Mouse (Mus musculus) limb, embryonic 14.5 days (tissue): ENCODE measurements around the gene Cyp4a10. TPM values are rescaled to one million over a fixed set of nuclear protein-coding genes. Genes with fewer than 3 reads are reported as not detected.

Experiments
- ATAC-seq: fragments of 200-750 bp; cut with Nextera tagmentation; 2 replicates; pipeline ENCODE4 v1.8.0; 2017; ENCODE audit warnings: low read depth, moderate number of reproducible peaks, moderate TSS enrichment; ENCODE audit not compliant: low FRiP score
- DNase-seq: peaks from one replicate; pipeline ENCODE4 v3.0.0-alpha.2; 2015; ENCODE audit warnings: low spot score
- H3K27ac ChIP-seq: fragments of 300-500 bp; sonication (generic); replicated peaks from 2 replicates; pipeline ENCODE4 v1.5.1; 2014; ENCODE audit warnings: low read depth, mild to moderate bottlenecking, low read length, moderate library complexity, mixed read lengths
- H3K27me3 ChIP-seq: fragments of 300-500 bp; sonication (generic); 2 replicates; pipeline ENCODE4 v1.6.1; 2014; ENCODE audit warnings: low read length, mixed read lengths; ENCODE audit not compliant: control insufficient read depth, insufficient read depth
- H3K36me3 ChIP-seq: fragments of 300-500 bp; sonication (generic); 2 replicates; pipeline ENCODE4 v1.6.1; 2014; ENCODE audit warnings: mild to moderate bottlenecking, low read length, moderate library complexity, mixed read lengths; ENCODE audit not compliant: control insufficient read depth, insufficient read depth
- H3K4me1 ChIP-seq: fragments of 300-500 bp; sonication (generic); 2 replicates; pipeline ENCODE4 v1.6.1; 2014; ENCODE audit warnings: antibody characterized with exemption, low read length, mixed read lengths; ENCODE audit not compliant: control insufficient read depth, insufficient read depth
- H3K4me2 ChIP-seq: fragments of 300-500 bp; sonication (generic); replicated peaks from 2 replicates; pipeline ENCODE4 v1.6.1; 2014; ENCODE audit warnings: low read depth, mild to moderate bottlenecking, low read length, moderate library complexity; ENCODE audit not compliant: severe bottlenecking
- H3K4me3 ChIP-seq: fragments of 300-500 bp; sonication (generic); replicated peaks from 2 replicates; pipeline ENCODE4 v1.5.1; 2014; ENCODE audit warnings: low read length
- H3K9ac ChIP-seq: fragments of 300-500 bp; sonication (generic); 2 replicates; pipeline ENCODE4 v1.6.1; 2014; ENCODE audit warnings: mild to moderate bottlenecking, low read depth, low read length, moderate library complexity; ENCODE audit not compliant: severe bottlenecking
- H3K9me3 ChIP-seq: fragments of 300-500 bp; sonication (generic); 2 replicates; pipeline ENCODE4 v1.6.1; 2016; ENCODE audit warnings: low read length; ENCODE audit not compliant: control insufficient read depth
- POLR2A ChIP-seq: fragments of 200-500 bp; IDR thresholded peaks from 2 replicates; pipeline ENCODE4 v1.8.0; 2012; ENCODE audit warnings: inconsistent platforms, mild to moderate bottlenecking, moderate library complexity, borderline replicate concordance; ENCODE audit not compliant: insufficient read depth, insufficient read length; ENCODE audit errors: extremely low read depth
- WGBS: fragments of 180-500 bp; shearing (Covaris S2); extraction: QIAGEN DNeasy Blood & Tissue Kit; methylation state at CpG from one replicate; pipeline ENCODE4 v1.1.7; 2014; 5-methylcytosine and 5-hydroxymethylcytosine counted together
- polyA plus RNA-seq, 2 experiments: library from polyadenylated mRNA; depleted of rRNA in 1 of 2; stranded (reverse) in 1 of 2; unstranded in 1 of 2; fragments of >200 nt; fragmentation: Nextera tagmentation in 1 of 2; extraction: Ambion mirVana in 1 of 2; gene quantifications; 2 replicates each; pipeline versions ENCODE4 v1.2.1 to v1.2.3; 2012 to 2014

The Cyp4a10 gene
- polyA plus RNA-seq, 2 experiments, result not detected

DNA sequence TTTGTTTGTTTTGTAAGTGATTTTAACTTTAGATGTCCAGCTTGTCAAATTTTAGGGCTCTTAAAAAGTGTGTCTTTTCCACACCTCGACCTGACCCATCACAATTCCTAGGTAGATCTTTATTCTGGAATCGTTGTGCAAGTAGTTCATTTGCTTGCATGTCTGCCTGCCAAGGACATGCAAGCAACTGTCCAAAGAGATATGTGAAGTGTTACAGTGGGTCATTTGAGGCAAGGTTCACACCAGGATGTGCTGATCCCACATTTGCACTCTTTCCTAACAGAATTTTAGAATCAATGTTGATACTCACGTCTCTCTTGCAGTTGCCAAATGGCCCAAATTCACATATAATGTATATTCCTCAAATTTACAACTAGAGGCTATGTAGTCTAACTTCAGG lies 57.2 kb downstream of the Cyp4a10 start:
- H3K4me3 ChIP-seq, result no peak overlapping the region
- H3K4me1 ChIP-seq, result no peaks in the 10 kb centered on the region
- no peaks in the 10 kb centered on the region for H3K27me3 ChIP-seq
- no peak overlapping the region for H3K4me2 ChIP-seq
- TF ChIP-seq POLR2A, result no peak
- H3K36me3 ChIP-seq, result no peaks in the 10 kb centered on the region
- no peak for ATAC-seq
- no peak overlapping the region for H3K27ac ChIP-seq
- DNase-seq, result no peak
- WGBS, result 75% methylated on average over 3 of the region's 3 CpGs
- H3K9ac ChIP-seq, result no peak overlapping the region
- no peaks in the 10 kb centered on the region for H3K9me3 ChIP-seq

DNA sequence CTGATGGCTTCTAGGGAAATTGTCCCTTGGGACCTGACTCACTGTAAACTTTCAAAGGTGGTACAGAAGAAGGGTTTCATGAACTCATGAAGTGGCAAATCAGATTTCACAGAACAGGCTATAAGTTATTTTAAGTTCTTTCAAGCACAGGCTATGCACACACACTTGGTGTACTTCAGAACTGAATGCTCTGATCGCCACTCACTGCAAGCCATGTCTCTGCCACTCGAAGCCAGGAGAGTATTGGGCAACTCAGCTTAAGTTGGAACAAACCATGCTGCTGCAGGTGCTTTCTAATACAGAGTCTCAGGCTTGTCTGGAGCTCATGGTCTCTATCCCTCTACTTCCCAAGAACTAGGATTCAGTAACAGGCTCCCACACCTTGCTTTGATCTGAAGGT lies 57.7 kb downstream of the Cyp4a10 start:
- Histone ChIP-seq H3K27ac (no peak overlapping the region), H3K4me3 (no peak overlapping the region), H3K9ac (no peak overlapping the region), H3K4me1 (no peaks in the 10 kb centered on the region), H3K9me3 (no peaks in the 10 kb centered on the region), H3K4me2 (no peak overlapping the region), H3K36me3 (no peaks in the 10 kb centered on the region), H3K27me3 (no peaks in the 10 kb centered on the region)
- DNase-seq, result no peak
- WGBS, result 69% methylated on average over 2 of the region's 2 CpGs
- no peak for TF ChIP-seq POLR2A
- no peak for ATAC-seq

DNA sequence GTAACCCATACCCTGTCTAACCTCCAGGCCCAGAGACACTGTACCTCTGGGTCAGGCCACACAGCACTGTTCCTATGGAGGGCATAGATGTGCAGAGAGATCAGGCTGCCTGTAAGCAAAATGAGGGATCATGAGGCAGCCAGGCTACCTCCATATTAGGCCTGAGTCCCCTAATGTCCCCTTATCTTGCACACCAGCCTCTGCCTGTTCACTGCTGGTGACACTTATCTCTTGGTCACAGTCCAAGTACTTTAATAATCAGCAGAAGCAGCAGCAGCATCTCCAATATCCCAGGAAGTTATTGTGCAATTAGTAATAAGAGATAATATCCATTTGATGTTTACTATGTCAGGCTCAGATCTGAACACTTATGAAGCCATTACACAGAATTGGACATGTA lies 65.0 kb downstream of the Cyp4a10 start:
- no peak for ATAC-seq
- no peaks in the 10 kb centered on the region for H3K36me3 ChIP-seq
- TF ChIP-seq POLR2A, result no peak
- H3K9me3 ChIP-seq, result no peaks in the 10 kb centered on the region
- no peak overlapping the region for H3K9ac ChIP-seq
- H3K4me2 ChIP-seq, result no peak overlapping the region
- no peaks in the 10 kb centered on the region for H3K27me3 ChIP-seq
- no peak overlapping the region for H3K4me3 ChIP-seq
- DNase-seq, result no peak
- H3K4me1 ChIP-seq, result no peaks in the 10 kb centered on the region
- H3K27ac ChIP-seq, result no peak overlapping the region

Other genes with a start within 250 kb of the Cyp4a10 start
- gene Cyp4a12a, start 219.2 kb upstream of the Cyp4a10 start, polyA plus RNA-seq (2012; rRNA removed), result not detected in 2 replicates
- gene Cyp4a12a, start 219.2 kb upstream of the Cyp4a10 start, polyA plus RNA-seq (2014; fragmentation: Nextera tagmentation; extraction: Ambion mirVana), result not detected in 2 replicates
- gene Cyp4a12b, start 106.6 kb upstream of the Cyp4a10 start, polyA plus RNA-seq (2012; rRNA removed), result not detected in 2 replicates
- gene Cyp4a12b, start 106.6 kb upstream of the Cyp4a10 start, polyA plus RNA-seq (2014; fragmentation: Nextera tagmentation; extraction: Ambion mirVana), result not detected in 2 replicates
- gene Cyp4a30b, start 65.7 kb upstream of the Cyp4a10 start, polyA plus RNA-seq (2012; rRNA removed), result not detected in 2 replicates
- gene Cyp4a30b, start 65.7 kb upstream of the Cyp4a10 start, polyA plus RNA-seq (2014; fragmentation: Nextera tagmentation; extraction: Ambion mirVana), result not detected in 2 replicates
- not detected in 2 replicates for gene Cyp4a14, start 22.1 kb upstream of the Cyp4a10 start, polyA plus RNA-seq (2012; rRNA removed)
- not detected in 2 replicates for gene Cyp4a14, start 22.1 kb upstream of the Cyp4a10 start, polyA plus RNA-seq (2014; fragmentation: Nextera tagmentation; extraction: Ambion mirVana)
- not detected in 2 replicates for gene Cyp4a31, start 45.4 kb downstream of the Cyp4a10 start, polyA plus RNA-seq (2012; rRNA removed)
- not detected in 2 replicates for gene Cyp4a31, start 45.4 kb downstream of the Cyp4a10 start, polyA plus RNA-seq (2014; fragmentation: Nextera tagmentation; extraction: Ambion mirVana)
- not detected in 2 replicates for gene Cyp4a32, start 82.7 kb downstream of the Cyp4a10 start, polyA plus RNA-seq (2012; rRNA removed)
- gene Cyp4a32, start 82.7 kb downstream of the Cyp4a10 start, polyA plus RNA-seq (2014; fragmentation: Nextera tagmentation; extraction: Ambion mirVana), result not detected in 2 replicates
- gene Cyp4b1, start 129.5 kb downstream of the Cyp4a10 start, polyA plus RNA-seq (2012; rRNA removed), result 1.0 and 1.2 TPM in 2 replicates
- gene Cyp4b1, start 129.5 kb downstream of the Cyp4a10 start, polyA plus RNA-seq (2014; fragmentation: Nextera tagmentation; extraction: Ambion mirVana), result 0.46 and 1.0 TPM in 2 replicates
- 24.8 and 26.3 TPM in 2 replicates for gene Efcab14, start 219.5 kb downstream of the Cyp4a10 start, polyA plus RNA-seq (2012; rRNA removed)
- 35.2 and 40.2 TPM in 2 replicates for gene Efcab14, start 219.5 kb downstream of the Cyp4a10 start, polyA plus RNA-seq (2014; fragmentation: Nextera tagmentation; extraction: Ambion mirVana)